Mouse (Mus musculus) lung, postnatal 0 days (tissue): ENCODE measurements around the gene Ppard. TPM values are rescaled to one million over a fixed set of nuclear protein-coding genes. Genes with fewer than 3 reads are reported as not detected.

ENCODE experiments used
- ATAC-seq: fragments of 200-750 bp; cut with Nextera tagmentation; 2 replicates; pipeline ENCODE4 v1.8.0; 2017; ENCODE audit warnings: moderate library complexity
- DNase-seq: peaks from one replicate; pipeline ENCODE4 v3.0.0-alpha.2; 2016; ENCODE audit warnings: low spot score
- H3K27ac ChIP-seq: fragments of 300-500 bp; sonication (generic); 2 replicates; pipeline ENCODE4 v1.5.1; 2014; ENCODE audit warnings: antibody characterized with exemption, mild to moderate bottlenecking, low read length, mixed read lengths
- H3K27me3 ChIP-seq: fragments of 300-500 bp; sonication (generic); replicated peaks from 2 replicates; pipeline ENCODE4 v1.6.1; 2014; ENCODE audit warnings: low read length, mixed read lengths; ENCODE audit not compliant: insufficient read depth
- H3K36me3 ChIP-seq: fragments of 300-500 bp; sonication (generic); 2 replicates; pipeline ENCODE4 v1.6.1; 2014; ENCODE audit warnings: low read length, mixed read lengths; ENCODE audit not compliant: insufficient read depth
- H3K4me1 ChIP-seq: fragments of 300-500 bp; sonication (generic); 2 replicates; pipeline ENCODE4 v1.6.1; 2014; ENCODE audit warnings: antibody characterized with exemption, low read depth, low read length, mixed read lengths; ENCODE audit not compliant: insufficient read depth
- H3K4me2 ChIP-seq: fragments of 300-500 bp; sonication (generic); replicated peaks from 2 replicates; pipeline ENCODE4 v1.6.1; 2014; ENCODE audit warnings: low read depth, mild to moderate bottlenecking, low read length, moderate library complexity, mixed read lengths
- H3K4me3 ChIP-seq: fragments of 300-500 bp; sonication (generic); 2 replicates; pipeline ENCODE4 v1.5.1; 2014; ENCODE audit warnings: low read depth, low read length
- H3K9ac ChIP-seq: fragments of 300-500 bp; sonication (generic); replicated peaks from 2 replicates; pipeline ENCODE4 v1.6.1; 2014; ENCODE audit warnings: low read depth, mild to moderate bottlenecking
- H3K9me3 ChIP-seq: fragments of 300-500 bp; sonication (generic); 2 replicates; pipeline ENCODE4 v1.6.1; 2016; ENCODE audit warnings: low read length, mixed read lengths
- CTCF ChIP-seq: IDR thresholded peaks from 2 replicates; pipeline ENCODE4 v1.5.1; 2016; ENCODE audit warnings: antibody characterized with exemption, mild to moderate bottlenecking
- EP300 ChIP-seq: IDR thresholded peaks from 2 replicates; pipeline ENCODE4 v1.6.1; 2016; ENCODE audit warnings: antibody characterized with exemption, mild to moderate bottlenecking, control low read depth
- WGBS: fragments of 180-500 bp; shearing (Covaris S2); extraction: QIAGEN DNeasy Blood & Tissue Kit; methylation state at CpG from one replicate; pipeline ENCODE4 v1.1.7; 2014; 5-methylcytosine and 5-hydroxymethylcytosine counted together
- polyA plus RNA-seq: library from polyadenylated mRNA; unstranded; fragments of >200 nt; fragmentation: Nextera tagmentation; extraction: Ambion mirVana; gene quantifications from 2 replicates; pipeline ENCODE4 v1.2.1, GENCODE M21; 2015

Gene Ppard
- polyA plus RNA-seq, 1 experiment from 2014 or later = 2.4 TPM

DNA sequence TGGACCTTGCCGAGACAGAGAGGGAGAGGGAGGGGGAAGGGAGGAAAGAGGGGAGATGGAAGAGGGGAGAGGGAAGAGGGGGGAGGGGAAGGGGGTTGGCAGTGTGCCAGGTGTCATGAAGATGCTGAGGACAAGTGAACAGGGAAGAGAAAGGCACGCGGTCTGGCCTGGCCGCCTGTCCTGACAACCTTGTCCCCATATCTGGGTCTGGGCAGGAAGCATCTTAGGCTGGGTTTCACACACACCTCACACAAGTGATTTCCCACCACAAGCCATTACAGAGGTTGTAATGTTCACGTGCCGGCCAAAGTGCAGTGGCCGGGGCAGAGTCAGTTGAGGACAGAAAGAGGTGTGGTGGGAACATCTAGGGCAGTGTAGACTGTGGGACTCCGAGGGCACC lies 55.1 kb downstream of the Ppard start:
- no peak overlapping the region for H3K4me2 ChIP-seq
- TF ChIP-seq EP300 (no peak), CTCF (no peak)
- no peak for ATAC-seq
- 44% methylated on average over 7 of the region's 8 CpGs for WGBS
- H3K4me3 ChIP-seq = no peak overlapping the region
- H3K27me3 ChIP-seq = no peaks in the 10 kb centered on the region
- no peak overlapping the region for H3K27ac ChIP-seq
- no peak for DNase-seq
- no peaks in the 10 kb centered on the region for H3K9me3 ChIP-seq
- no peaks in the 10 kb centered on the region for H3K36me3 ChIP-seq
- H3K9ac ChIP-seq = no peak overlapping the region
- H3K4me1 ChIP-seq = no peaks in the 10 kb centered on the region

DNA sequence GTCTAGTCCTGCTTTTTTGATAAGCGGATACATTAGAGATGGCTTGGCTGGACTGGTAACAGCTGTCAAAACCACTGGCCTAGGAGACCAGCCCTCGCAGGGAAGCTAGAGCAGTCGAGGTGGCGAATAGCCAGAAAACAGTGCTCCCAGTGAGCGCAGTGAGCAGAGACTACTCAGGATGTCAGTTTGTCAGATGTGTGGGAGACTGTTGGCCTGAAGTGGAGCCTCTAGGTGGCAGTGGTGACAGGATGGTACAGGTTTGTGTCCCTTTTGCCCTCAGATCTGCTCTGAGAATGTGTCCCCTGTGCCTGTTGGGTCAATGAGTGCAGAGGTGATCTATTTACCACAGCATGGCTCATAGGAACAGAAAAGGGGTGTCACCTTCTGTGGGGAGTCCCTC lies 55.5 kb downstream of the Ppard start:
- no peaks in the 10 kb centered on the region for H3K27me3 ChIP-seq
- H3K27ac ChIP-seq = no peak overlapping the region
- DNase-seq (peak; percentile 31), ATAC-seq (peak; percentile 19; the same call in 1 of the 2 replicates)
- no peaks in the 10 kb centered on the region for H3K36me3 ChIP-seq
- TF ChIP-seq EP300 = no peak
- peak; percentile 57 for TF ChIP-seq CTCF
- WGBS = 51% methylated on average over 5 of the region's 5 CpGs
- H3K4me1 ChIP-seq = no peaks in the 10 kb centered on the region
- no peak overlapping the region for H3K4me3 ChIP-seq
- H3K9me3 ChIP-seq = no peaks in the 10 kb centered on the region
- H3K9ac ChIP-seq = no peak overlapping the region
- no peak overlapping the region for H3K4me2 ChIP-seq

DNA sequence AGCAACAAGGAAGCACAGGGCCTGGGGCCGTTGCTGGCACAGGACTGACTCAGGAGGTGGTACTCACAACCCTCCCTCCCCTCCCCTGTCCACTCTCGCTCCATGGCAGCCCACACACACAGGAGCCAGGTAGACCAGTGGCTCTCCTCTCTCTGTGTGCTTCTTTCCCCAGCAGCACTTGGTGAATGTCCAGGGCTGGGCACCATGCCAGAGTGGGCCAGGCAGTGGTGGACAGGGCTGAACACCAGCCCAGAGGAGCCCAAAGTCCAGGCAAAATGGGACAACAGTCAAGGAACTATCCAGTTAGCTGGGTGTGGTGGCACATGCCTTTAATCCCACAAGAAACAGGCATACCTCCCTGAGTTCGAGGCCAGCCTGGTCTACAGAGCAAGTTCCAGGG lies 57.8 kb downstream of the Ppard start:
- Histone ChIP-seq H3K9ac (no peak overlapping the region), H3K36me3 (no peaks in the 10 kb centered on the region), H3K27me3 (no peaks in the 10 kb centered on the region), H3K27ac (no peak overlapping the region), H3K4me2 (no peak overlapping the region), H3K9me3 (no peaks in the 10 kb centered on the region), H3K4me3 (no peak overlapping the region), H3K4me1 (no peaks in the 10 kb centered on the region)
- TF ChIP-seq CTCF = no peak
- TF ChIP-seq EP300 = no peak
- peak; percentile 30 for DNase-seq
- 25% methylated on average over 3 of the region's 3 CpGs for WGBS
- ATAC-seq = peak; percentile 43

DNA sequence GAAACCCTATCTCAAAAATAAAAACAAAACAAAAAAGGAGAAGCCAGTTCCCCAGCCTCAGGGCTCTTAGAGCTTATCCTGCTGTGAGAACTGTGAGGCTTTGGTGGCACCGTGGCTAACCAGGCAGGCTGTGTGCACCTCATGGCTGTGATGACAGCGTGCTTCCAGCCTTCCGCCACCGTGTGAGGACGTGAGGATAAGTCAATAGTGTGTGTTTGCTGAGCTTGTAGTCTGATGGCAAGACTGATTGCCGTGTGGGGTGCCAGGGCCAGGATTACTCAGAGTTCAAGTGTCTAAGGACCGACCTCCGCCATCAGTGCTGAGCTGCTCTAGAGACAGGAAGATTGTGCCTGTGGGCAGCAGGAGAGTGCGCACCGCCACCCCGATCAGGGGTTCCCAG lies 58.2 kb downstream of the Ppard start:
- Histone ChIP-seq H3K9ac (no peak overlapping the region), H3K4me1 (no peaks in the 10 kb centered on the region), H3K27ac (no peak overlapping the region), H3K36me3 (no peaks in the 10 kb centered on the region), H3K9me3 (no peaks in the 10 kb centered on the region), H3K27me3 (no peaks in the 10 kb centered on the region), H3K4me2 (no peak overlapping the region), H3K4me3 (no peak overlapping the region)
- ATAC-seq (peak; percentile 73), DNase-seq (peak; percentile 79)
- TF ChIP-seq CTCF (no peak), EP300 (no peak)
- WGBS = 51% methylated on average over 11 of the region's 11 CpGs

DNA sequence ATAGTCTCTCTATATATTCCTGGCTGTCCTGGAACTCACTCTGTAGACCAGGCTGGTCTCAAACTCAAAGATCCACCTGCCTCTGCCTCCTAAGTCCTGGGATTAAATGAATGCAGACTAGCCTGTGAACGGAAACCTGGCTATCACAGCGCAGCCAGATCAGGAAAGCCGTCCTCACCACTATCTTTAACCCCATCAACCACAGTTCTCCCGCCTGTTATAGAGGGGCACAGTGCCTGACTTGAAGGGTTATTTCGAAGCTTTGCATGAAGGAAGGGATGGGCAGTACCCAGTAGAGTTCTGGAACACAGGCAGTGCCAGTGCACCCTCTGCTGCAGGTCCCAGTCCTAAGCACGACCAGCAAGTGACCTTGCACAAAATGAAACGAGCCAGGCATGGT lies 58.8 kb downstream of the Ppard start:
- Histone ChIP-seq H3K4me2 (no peak overlapping the region), H3K4me1 (no peaks in the 10 kb centered on the region), H3K27me3 (no peaks in the 10 kb centered on the region), H3K36me3 (no peaks in the 10 kb centered on the region), H3K9ac (no peak overlapping the region), H3K9me3 (no peaks in the 10 kb centered on the region), H3K4me3 (no peak overlapping the region), H3K27ac (no peak overlapping the region)
- no peak for ATAC-seq
- DNase-seq = no peak
- TF ChIP-seq CTCF = no peak
- no peak for TF ChIP-seq EP300
- 75% methylated on average over 7 of the region's 7 CpGs for WGBS

DNA sequence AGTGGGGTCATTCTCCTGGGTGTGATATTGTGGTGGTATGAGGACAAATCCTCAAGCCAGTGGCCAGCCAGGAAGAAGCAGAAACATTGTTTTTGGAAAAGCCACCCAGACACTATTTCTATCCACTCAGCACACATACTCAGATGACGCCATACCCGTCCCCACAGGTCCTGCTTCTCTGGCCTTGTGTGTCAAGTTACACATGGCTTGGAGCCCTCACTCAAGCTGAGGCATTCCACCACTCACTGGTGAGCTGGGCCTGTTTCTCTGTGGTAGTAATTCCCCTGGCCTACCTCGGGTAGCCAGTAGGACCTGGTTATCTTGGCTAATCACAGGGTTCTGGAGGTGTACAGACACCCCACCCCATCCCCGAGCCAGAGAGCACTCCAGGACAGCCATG lies 61.2 kb downstream of the Ppard start:
- Histone ChIP-seq H3K4me2 (no peak overlapping the region), H3K4me1 (no peaks in the 10 kb centered on the region), H3K4me3 (no peak overlapping the region), H3K36me3 (no peaks in the 10 kb centered on the region), H3K27me3 (no peaks in the 10 kb centered on the region), H3K27ac (no peak overlapping the region), H3K9ac (no peak overlapping the region), H3K9me3 (no peaks in the 10 kb centered on the region)
- WGBS = 59% methylated on average over 4 of the region's 4 CpGs
- no peak for ATAC-seq
- TF ChIP-seq CTCF (no peak), EP300 (no peak)
- DNase-seq = no peak
